Mouse (Mus musculus): ENCODE results near the gene Ephb2. TPM values are rescaled to one million over a fixed set of nuclear protein-coding genes. Genes with fewer than 3 reads are reported as not detected.
A peak's percentile ranks its signal among the peaks of the same experiment; 100 is the strongest.

Ephb2 gene
- polyA plus RNA-seq, 1 experiment from 2014 or later, result 1.3 TPM

- Histone ChIP-seq H3K4me2 (no peak overlapping the region), H3K4me3 (no peak overlapping the region), H3K9me3 (replicated peaks) (no peaks in the 10 kb centered on the region), H3K27ac (no peak overlapping the region), H3K9ac (no peak overlapping the region), H3K27me3 (peaks cover 47% of the 10 kb centered on the region), H3K36me3 (no peaks in the 10 kb centered on the region), H3K4me1 (replicated peaks) (peaks cover 13% of the 10 kb centered on the region)
- WGBS, result 63% methylated on average over 6 of the region's 6 CpGs
- no peak for ATAC-seq (replicated peaks; ENCODE audit: insufficient number of reproducible peaks, insufficient read depth, low FRiP score, low read depth)
Measured at GRCm38 (mm10) chr4:136756486-136756885, 79.3 kb downstream of the Ephb2 start.

DNA sequence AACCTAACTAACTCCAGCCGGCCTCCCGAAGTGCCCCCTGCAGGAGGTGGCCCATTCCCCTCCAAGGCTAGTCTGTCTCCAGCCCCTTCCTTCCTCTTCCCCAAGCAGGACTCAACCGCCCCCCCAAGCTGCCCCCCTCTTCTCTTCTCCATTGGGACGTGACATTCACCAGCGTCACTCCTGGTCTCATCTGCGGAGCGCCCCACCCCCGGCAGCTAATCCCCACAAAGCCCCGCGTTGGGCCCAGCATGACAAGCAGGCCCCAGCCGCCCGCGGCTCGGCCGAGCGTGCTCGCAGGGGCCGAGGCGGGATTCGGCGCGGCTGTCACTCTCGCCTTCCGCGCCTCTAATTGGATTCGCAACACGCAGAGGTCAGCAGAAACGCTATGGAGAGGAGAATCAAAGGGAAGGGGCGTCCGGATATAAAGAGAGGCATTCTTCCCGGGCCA lies 80.4 kb downstream of the Ephb2 start:
- Histone ChIP-seq H3K9ac (peak overlapping the region; percentile 53), H3K4me3 (peak overlapping the region; percentile 41), H3K27ac (no peak overlapping the region), H3K4me2 (peak overlapping the region; percentile 69), H3K36me3 (no peaks in the 10 kb centered on the region), H3K4me1 (replicated peaks) (peaks cover 19% of the 10 kb centered on the region), H3K9me3 (replicated peaks) (no peaks in the 10 kb centered on the region), H3K27me3 (peaks cover 55% of the 10 kb centered on the region)
- 0 out of 2 replicates have a peak, but pooled peaks have one; percentile 29 for ATAC-seq (replicated peaks; ENCODE audit: insufficient number of reproducible peaks, insufficient read depth, low FRiP score, low read depth)
- 1% methylated on average over 31 of the region's 31 CpGs for WGBS

DNA sequence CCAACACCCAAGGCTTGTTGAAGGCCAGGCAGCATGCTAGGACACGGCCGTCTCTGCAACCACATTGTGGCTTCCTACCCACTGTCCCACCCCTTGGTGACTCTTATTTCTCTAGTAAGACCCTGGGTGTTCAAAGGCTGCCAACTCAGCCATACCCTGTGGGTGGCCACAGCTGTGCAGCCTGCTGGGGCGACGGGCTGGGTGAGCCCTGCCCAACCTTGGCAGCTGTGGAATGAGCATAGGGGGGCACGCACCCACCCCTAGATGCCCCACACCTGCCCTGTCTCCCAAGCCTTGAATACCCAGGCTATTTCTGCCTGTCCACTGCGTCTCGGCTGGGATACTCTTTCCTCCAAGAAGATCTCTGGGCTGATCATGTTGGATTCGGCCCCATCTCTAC lies 81.5 kb downstream of the Ephb2 start:
- no peak for ATAC-seq (replicated peaks; ENCODE audit: insufficient number of reproducible peaks, insufficient read depth, low FRiP score, low read depth)
- Histone ChIP-seq H3K9me3 (replicated peaks) (no peaks in the 10 kb centered on the region), H3K4me3 (no peak overlapping the region), H3K36me3 (no peaks in the 10 kb centered on the region), H3K4me1 (replicated peaks) (peaks cover 31% of the 10 kb centered on the region), H3K27ac (no peak overlapping the region), H3K27me3 (peaks cover 57% of the 10 kb centered on the region), H3K9ac (no peak overlapping the region), H3K4me2 (no peak overlapping the region)
- 92% methylated on average over 8 of the region's 8 CpGs for WGBS

- 47% methylated on average over 4 of the region's 4 CpGs for WGBS
- Histone ChIP-seq H3K9me3 (replicated peaks) (no peaks in the 10 kb centered on the region), H3K36me3 (no peaks in the 10 kb centered on the region), H3K27me3 (peaks cover 49% of the 10 kb centered on the region), H3K4me1 (replicated peaks) (peaks cover 38% of the 10 kb centered on the region), H3K4me3 (no peak overlapping the region), H3K4me2 (no peak overlapping the region), H3K27ac (no peak overlapping the region), H3K9ac (no peak overlapping the region)
- no peak for ATAC-seq (replicated peaks; ENCODE audit: insufficient number of reproducible peaks, insufficient read depth, low FRiP score, low read depth)
Measured at GRCm38 (mm10) chr4:136751355-136752020, 84.3 kb downstream of the Ephb2 start.

DNA sequence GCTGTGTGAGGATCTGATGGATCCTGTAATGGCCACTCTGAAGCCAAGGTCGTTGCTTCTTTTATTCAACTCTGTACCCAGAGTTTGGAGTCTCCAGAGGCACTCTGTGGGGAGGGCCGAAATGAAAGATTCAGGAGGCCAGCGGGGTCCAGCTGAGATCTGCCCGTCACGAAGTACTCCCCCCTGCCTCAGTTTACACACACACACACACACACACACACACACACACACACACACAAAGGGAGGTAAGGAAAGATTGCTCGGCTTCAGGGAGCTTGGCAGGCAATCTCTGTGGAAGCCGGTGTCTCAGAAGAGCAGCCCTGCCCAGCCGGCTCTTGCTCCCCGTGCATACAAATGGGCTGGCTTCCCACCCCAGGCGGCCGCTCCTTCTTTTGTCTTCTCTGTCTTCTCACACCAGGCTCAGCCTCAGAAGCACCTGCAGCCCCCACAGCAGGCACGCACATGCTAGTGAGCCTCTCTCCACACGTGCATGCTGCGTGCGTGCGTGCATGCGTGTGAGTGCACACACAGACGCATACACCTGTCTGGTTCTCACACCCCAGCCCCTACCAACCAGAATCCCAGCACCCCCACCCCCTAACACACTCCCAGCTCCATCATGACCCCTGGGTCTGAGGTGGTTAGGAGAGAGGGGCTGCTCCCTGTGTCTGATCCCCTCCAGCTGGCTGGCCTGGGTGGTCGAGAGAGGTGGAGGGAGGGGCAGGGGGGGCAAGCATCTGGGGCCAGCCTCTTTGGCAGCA lies 85.0 kb downstream of the Ephb2 start:
- Histone ChIP-seq H3K4me2 (no peak overlapping the region), H3K27ac (no peak overlapping the region), H3K4me3 (no peak overlapping the region), H3K27me3 (peaks cover 49% of the 10 kb centered on the region), H3K36me3 (no peaks in the 10 kb centered on the region), H3K4me1 (replicated peaks) (peaks cover 35% of the 10 kb centered on the region), H3K9ac (no peak overlapping the region), H3K9me3 (replicated peaks) (no peaks in the 10 kb centered on the region)
- WGBS, result 28% methylated on average over 19 of the region's 19 CpGs
- ATAC-seq (replicated peaks; ENCODE audit: insufficient number of reproducible peaks, insufficient read depth, low FRiP score, low read depth), result no peak

GRCm38 (mm10) chr4:136749851-136750577 lies 85.8 kb downstream of the Ephb2 start:
- Histone ChIP-seq H3K4me2 (no peak overlapping the region), H3K4me3 (no peak overlapping the region), H3K4me1 (replicated peaks) (peaks cover 27% of the 10 kb centered on the region), H3K9ac (no peak overlapping the region), H3K36me3 (no peaks in the 10 kb centered on the region), H3K27me3 (peaks cover 49% of the 10 kb centered on the region), H3K9me3 (replicated peaks) (no peaks in the 10 kb centered on the region), H3K27ac (no peak overlapping the region)
- ATAC-seq (replicated peaks; ENCODE audit: insufficient number of reproducible peaks, insufficient read depth, low FRiP score, low read depth), result no peak; the same call in 1 of the 2 replicates
- 39% methylated on average over 19 of the region's 19 CpGs for WGBS

DNA sequence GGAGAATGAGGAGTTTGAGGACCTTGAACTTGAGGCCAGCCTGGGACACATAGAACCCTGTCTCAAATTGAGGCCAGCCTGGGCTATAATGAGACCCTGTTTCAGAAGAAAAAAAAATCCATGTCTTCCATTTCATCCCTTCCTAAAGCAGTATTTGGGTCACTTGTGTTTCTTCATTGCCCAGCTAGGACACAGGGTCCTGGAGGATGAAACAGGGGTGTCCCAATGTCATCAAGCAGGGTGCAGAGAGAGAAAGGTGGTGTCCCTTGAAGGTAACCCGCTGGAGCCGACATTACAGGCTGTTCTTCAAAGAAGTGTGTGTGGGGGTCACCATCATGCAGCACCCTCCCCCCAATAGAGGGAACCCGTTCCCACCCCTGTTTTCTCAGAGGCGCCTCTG lies 86.4 kb downstream of the Ephb2 start:
- no peak overlapping the region for H3K4me2 ChIP-seq
- ATAC-seq (replicated peaks; ENCODE audit: insufficient number of reproducible peaks, insufficient read depth, low FRiP score, low read depth), result no peak
- H3K27me3 ChIP-seq, result peaks cover 44% of the 10 kb centered on the region
- H3K27ac ChIP-seq, result 0 out of 2 replicates have a peak overlapping the region, but pooled peaks have one; percentile 44
- H3K9me3 ChIP-seq (replicated peaks), result no peaks in the 10 kb centered on the region
- no peak overlapping the region for H3K4me3 ChIP-seq
- H3K4me1 ChIP-seq (replicated peaks), result peaks cover 26% of the 10 kb centered on the region
- 64% methylated on average over 4 of the region's 4 CpGs for WGBS
- H3K9ac ChIP-seq, result no peak overlapping the region
- no peaks in the 10 kb centered on the region for H3K36me3 ChIP-seq

DNA sequence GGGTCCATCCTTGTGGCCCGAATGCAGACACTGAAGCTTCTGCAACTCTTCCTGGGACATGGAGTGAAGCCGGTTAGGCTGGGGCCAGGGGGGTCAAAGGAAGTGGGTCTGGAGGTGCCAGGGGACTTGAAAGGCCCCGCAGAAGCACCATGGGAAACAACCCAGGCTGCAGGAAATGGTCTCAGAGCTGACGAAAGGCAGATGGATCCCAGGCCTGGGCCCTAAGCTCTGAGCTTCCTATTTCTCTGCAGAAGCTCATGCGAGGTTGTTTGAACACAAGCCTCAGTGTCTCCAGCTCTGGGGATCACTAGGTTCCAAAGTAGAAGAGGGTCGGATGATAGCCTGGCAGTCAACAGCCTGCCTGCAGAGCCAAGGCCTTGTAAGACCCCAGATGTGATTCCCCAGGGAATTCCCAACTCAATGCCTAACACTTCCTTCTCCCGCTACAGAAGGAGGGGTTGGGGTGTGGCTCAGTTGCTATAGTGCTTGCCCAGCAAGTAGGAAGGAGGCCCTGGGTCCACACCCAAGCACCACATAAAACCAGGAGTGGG lies 86.9 kb downstream of the Ephb2 start:
- ATAC-seq (replicated peaks; ENCODE audit: insufficient number of reproducible peaks, insufficient read depth, low FRiP score, low read depth), result no peak; the same call in 1 of the 2 replicates

GRCm38 (mm10) chr4:136746516-136746915 lies 89.3 kb downstream of the Ephb2 start:
- peaks cover 21% of the 10 kb centered on the region for H3K27me3 ChIP-seq
- H3K9ac ChIP-seq, result no peak overlapping the region
- no peak overlapping the region for H3K4me2 ChIP-seq
- no peaks in the 10 kb centered on the region for H3K36me3 ChIP-seq
- H3K27ac ChIP-seq, result no peak overlapping the region
- no peaks in the 10 kb centered on the region for H3K9me3 ChIP-seq (replicated peaks)
- no peak for ATAC-seq (replicated peaks; ENCODE audit: insufficient number of reproducible peaks, insufficient read depth, low FRiP score, low read depth)
- 76% methylated on average over 1 of the region's 1 CpGs for WGBS
- no peak overlapping the region for H3K4me3 ChIP-seq
- H3K4me1 ChIP-seq (replicated peaks), result peaks cover 45% of the 10 kb centered on the region

More for the DNA sequence above, 86.9 kb downstream of the Ephb2 start:
- Histone ChIP-seq H3K27me3 (peaks cover 38% of the 10 kb centered on the region), H3K4me3 (no peak overlapping the region), H3K36me3 (no peaks in the 10 kb centered on the region), H3K4me2 (no peak overlapping the region), H3K9ac (no peak overlapping the region), H3K9me3 (replicated peaks) (no peaks in the 10 kb centered on the region), H3K4me1 (replicated peaks) (peaks cover 26% of the 10 kb centered on the region), H3K27ac (peak overlapping the region; percentile 44; the same call in 1 of the 2 replicates)
- 27% methylated on average over 7 of the region's 7 CpGs for WGBS

GRCm38 (mm10) chr4:136742677-136743076 lies 93.1 kb downstream of the Ephb2 start:
- peak; percentile 73 for ATAC-seq (replicated peaks; ENCODE audit: insufficient number of reproducible peaks, insufficient read depth, low FRiP score, low read depth)
- H3K27ac ChIP-seq, result peak overlapping the region; percentile 70
- no peaks in the 10 kb centered on the region for H3K9me3 ChIP-seq (replicated peaks)
- no peak overlapping the region for H3K4me2 ChIP-seq
- peaks cover 12% of the 10 kb centered on the region for H3K27me3 ChIP-seq
- 10% methylated on average over 5 of the region's 5 CpGs for WGBS
- no peak overlapping the region for H3K4me3 ChIP-seq
- peaks cover 44% of the 10 kb centered on the region for H3K4me1 ChIP-seq (replicated peaks)
- no peaks in the 10 kb centered on the region for H3K36me3 ChIP-seq
- no peak overlapping the region for H3K9ac ChIP-seq

DNA sequence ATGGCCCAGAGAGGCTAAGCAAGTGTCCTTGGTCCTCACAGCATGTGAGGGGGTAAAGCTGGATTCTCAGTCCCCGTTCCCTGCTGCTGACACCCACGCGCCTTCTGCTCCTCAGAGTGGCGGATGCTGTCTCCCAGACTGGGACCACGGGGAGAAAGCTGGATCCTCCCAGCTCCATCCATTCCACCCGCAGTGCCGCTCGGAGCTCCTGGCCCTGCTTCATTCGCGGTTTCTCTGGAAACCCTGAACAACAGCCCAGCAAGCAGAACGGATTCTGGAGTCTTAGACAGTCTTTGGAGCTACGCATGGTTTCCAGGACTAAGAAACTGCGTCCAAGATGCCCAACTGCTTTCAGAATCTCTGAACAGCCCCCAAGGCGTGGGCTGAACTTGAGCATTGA lies 93.9 kb downstream of the Ephb2 start:
- Histone ChIP-seq H3K27me3 (peaks cover 7% of the 10 kb centered on the region), H3K4me1 (replicated peaks) (peaks cover 44% of the 10 kb centered on the region), H3K9me3 (replicated peaks) (no peaks in the 10 kb centered on the region), H3K9ac (no peak overlapping the region), H3K27ac (0 out of 2 replicates have a peak overlapping the region, but pooled peaks have one; percentile 4), H3K36me3 (no peaks in the 10 kb centered on the region), H3K4me3 (no peak overlapping the region), H3K4me2 (no peak overlapping the region)
- WGBS, result 71% methylated on average over 14 of the region's 14 CpGs
- ATAC-seq (replicated peaks; ENCODE audit: insufficient number of reproducible peaks, insufficient read depth, low FRiP score, low read depth), result no peak

All from heart, embryonic 15.5 days (tissue).